ENCODE assay signal across 25 mouse cellular contexts in the genomic region with DNA sequence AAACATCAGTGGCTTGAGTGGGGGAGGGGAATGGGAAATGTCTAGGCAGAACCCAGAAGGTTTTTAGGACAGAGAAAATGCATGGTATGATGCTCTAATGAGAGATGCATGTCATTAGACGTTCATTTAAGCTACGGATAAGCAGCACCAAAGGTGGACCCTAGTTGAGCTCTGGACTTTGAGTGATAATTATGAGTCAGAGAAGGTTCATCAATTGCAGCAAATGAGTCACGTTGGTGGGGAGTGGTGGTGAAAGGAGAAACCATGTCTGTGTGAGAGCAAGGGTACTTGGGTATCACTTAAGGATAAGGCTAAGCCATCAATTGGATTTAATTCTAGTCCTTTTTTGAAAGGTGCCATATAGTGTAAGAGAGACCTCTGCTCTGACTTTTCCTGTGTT. TPM values are rescaled to one million over a fixed set of nuclear protein-coding genes. Genes with fewer than 3 reads are reported as not detected.
DNase-seq lines count a peak whose midpoint lies in the region; ATAC-seq and TF ChIP-seq lines count a peak whose summit lies in the region.
"Had no signal": no experiment of that assay in that cellular context is flagged by ENCODE, and none has a peak within 500 bp of the region (broad histone marks: within the 10 kb centered on the region; RNA-seq: fewer than 3 reads in every experiment).

No protein-coding gene starts in this region.

- no peak overlapping the region for H3K27ac ChIP-seq in forebrain, postnatal 0 days (ENCODE audit: low read depth, low read length)
- H3K27ac ChIP-seq: embryonic facial prominence, embryonic 13.5 days; embryonic facial prominence, embryonic 15.5 days; forebrain, embryonic 10.5 days; forebrain, embryonic 12.5 days had no signal

- H3K79me3 ChIP-seq in C2C12 (ENCODE audit: low read depth) = peaks cover 15% of the 10 kb centered on the region

- no peaks in the 10 kb centered on the region for H3K27me3 ChIP-seq in C2C12 (ENCODE audit: control insufficient read depth, insufficient read depth, insufficient read length)
- H3K27me3 ChIP-seq in forebrain, postnatal 0 days (ENCODE audit: insufficient read depth, low read length) = no peaks in the 10 kb centered on the region

- 85% methylated on average over 3 of the region's 3 CpGs for WGBS in forebrain, postnatal 0 days

- H3K4me2 ChIP-seq in forebrain, postnatal 0 days (ENCODE audit: low read depth) = no peak overlapping the region
- H3K4me2 ChIP-seq: embryonic facial prominence, embryonic 13.5 days; embryonic facial prominence, embryonic 15.5 days; forebrain, embryonic 12.5 days had no signal

- H3K79me2 ChIP-seq in C2C12 (ENCODE audit: control insufficient read depth, insufficient read depth) = peaks cover 27% of the 10 kb centered on the region

- no peak for TF ChIP-seq CTCF in C2C12 (IDR thresholded peaks at IDR 0.05; ENCODE audit: control insufficient read depth, insufficient read depth, insufficient read length)
- TF ChIP-seq CTCF in forebrain, postnatal 0 days (IDR thresholded peaks at IDR 0.05; ENCODE audit: low read depth) = no peak

- H3K4me1 ChIP-seq in forebrain, postnatal 0 days (ENCODE audit: insufficient read depth) = peaks cover 11% of the 10 kb centered on the region

- H3ac ChIP-seq in C2C12 (ENCODE audit: control insufficient read depth, insufficient read length, low read depth) = no peak overlapping the region

- peak; percentile 24 for DNase-seq in cerebellum, adult 9-10 months
- DNase-seq in cerebellum, postnatal 14 days = no peak
- DNase-seq in 3T3-L1 (ENCODE audit: low read depth, low spot score) (peak; percentile 43), NIH3T3 (ENCODE audit: low read depth) (peak; percentile 28)
- DNase-seq in forebrain, postnatal 0 days = no peak
- DNase-seq in right cerebral cortex, postnatal 10 days (ENCODE audit: low spot score in 2 of 2) = no peak
- no peak for DNase-seq in thymus, postnatal 0 days (ENCODE audit: low spot score)
- DNase-seq: adrenal gland, adult 2 months; adrenal gland, postnatal 10 days; adrenal gland, postnatal 25 days; B cell, adult 2 months; cerebellum, adult 11 months; cerebellum, adult 18-20 months; cerebellum, adult 8-10 months; cerebellum, postnatal 10 days; cerebellum, postnatal 36 days; embryo, embryonic 11 days had no signal

- no peaks in the 10 kb centered on the region for H3K9me3 ChIP-seq in forebrain, postnatal 0 days (ENCODE audit: low read length)
- H3K9me3 ChIP-seq: embryonic facial prominence, embryonic 13.5 days; embryonic facial prominence, embryonic 15.5 days; forebrain, embryonic 10.5 days; forebrain, embryonic 12.5 days had no signal

- H3K9ac ChIP-seq in forebrain, postnatal 0 days = no peak overlapping the region
- H3K9ac ChIP-seq: embryonic facial prominence, embryonic 13.5 days; embryonic facial prominence, embryonic 15.5 days; forebrain, embryonic 12.5 days had no signal

- no peak overlapping the region for H3K4me3 ChIP-seq in C2C12 (ENCODE audit: insufficient read depth, poor library complexity, severe bottlenecking)
- H3K4me3 ChIP-seq in forebrain, postnatal 0 days (ENCODE audit: low read depth, low read length) = no peak overlapping the region
- H3K4me3 ChIP-seq: embryonic facial prominence, embryonic 13.5 days; embryonic facial prominence, embryonic 15.5 days; erythroblast, embryonic 14.5 days; forebrain, embryonic 10.5 days; forebrain, embryonic 12.5 days had no signal

- no peaks in the 10 kb centered on the region for H3K36me3 ChIP-seq in C2C12 (ENCODE audit: control insufficient read depth, insufficient read depth)
- no peaks in the 10 kb centered on the region for H3K36me3 ChIP-seq in forebrain, postnatal 0 days (ENCODE audit: insufficient read depth)
- H3K36me3 ChIP-seq: embryonic facial prominence, embryonic 13.5 days; embryonic facial prominence, embryonic 15.5 days; forebrain, embryonic 10.5 days; forebrain, embryonic 12.5 days had no signal

- ATAC-seq in forebrain, postnatal 0 days = no peak
- ATAC-seq: forebrain, embryonic 14.5 days; forebrain, embryonic 16.5 days had no signal

TF ChIP-seq in C2C12, 6 proteins besides CTCF, POLR2A, EP300 and RAD21:
- TF ChIP-seq USF1 (IDR thresholded peaks at IDR 0.05; ENCODE audit: low read depth) = peak; percentile 20
- peak; percentile 75 for TF ChIP-seq FOSL1 (IDR thresholded peaks at IDR 0.05; ENCODE audit: insufficient read depth, low read length, poor library complexity, severe bottlenecking)
- no peak for TF ChIP-seq MAX (IDR thresholded peaks at IDR 0.05)
- TF ChIP-seq MYOD1 (IDR thresholded peaks at IDR 0.05; ENCODE audit: control insufficient read depth, insufficient read length, low read depth) = no peak
- TF ChIP-seq MYOG (IDR thresholded peaks at IDR 0.05; ENCODE audit: control insufficient read depth, extremely low read depth, insufficient read length) = no peak
- peak; percentile 26 for TF ChIP-seq CEBPB (IDR thresholded peaks at IDR 0.05; ENCODE audit: low read depth)

RNA-seq across cellular contexts. Expression of a gene that starts 1.7 kb away (rescaled TPM):
- polyA plus RNA-seq in C2C12 (2012; fragmentation: generic; extraction: Trizol) = 35.7 TPM
- total RNA-seq in forebrain, postnatal 0 days (2014; rRNA removed) = 149 and 172 TPM in 2 replicates
- 96.8 and 123 TPM in 2 replicates for polyA plus RNA-seq in forebrain, postnatal 0 days (2015; fragmentation: Nextera tagmentation; extraction: Ambion mirVana)
- 16.8 and 17.5 TPM in 2 replicates for polyA plus RNA-seq in thymus, postnatal 0 days (2015; fragmentation: Nextera tagmentation; extraction: Ambion mirVana)

Comparison
In these comparisons a context has a peak if more than half of its experiments do, and no peak if none do; other contexts are left out.
1. DNase-seq: peak in cerebellum, adult 9-10 months (single experiment), 3T3-L1 (single experiment) and NIH3T3 (single experiment); none in cerebellum, postnatal 14 days (0 of 2), forebrain, postnatal 0 days (single experiment), right cerebral cortex, postnatal 10 days (0 of 2) and thymus, postnatal 0 days (single experiment).